Mouse (Mus musculus) G1E (cell line): ENCODE results near the gene Kdsr. TPM values are rescaled to one million over a fixed set of nuclear protein-coding genes. Genes with fewer than 3 reads are reported as not detected.

ENCODE experiments used
- ATAC-seq: 2 replicates; pipeline ENCODE4 v1.8.0; 2016; ENCODE audit warnings: mild to moderate bottlenecking; ENCODE audit not compliant: insufficient number of reproducible peaks, poor library complexity, low FRiP score, severe bottlenecking; ENCODE audit errors: extremely low read depth
- DNase-seq: peaks from one replicate; pipeline ENCODE4 v3.0.0; 2012; ENCODE audit warnings: low spot score
- H3K27me3 ChIP-seq: 2 replicates; pipeline ENCODE4 v1.6.1; 2012; ENCODE audit warnings: mild to moderate bottlenecking, low read length, inconsistent platforms; ENCODE audit not compliant: insufficient read depth
- H3K36me3 ChIP-seq: replicated peaks from 2 replicates; pipeline ENCODE3; 2012; ENCODE audit warnings: mild to moderate bottlenecking, inconsistent platforms
- H3K4me1 ChIP-seq: 2 replicates; pipeline ENCODE4 v1.6.1; 2012; ENCODE audit warnings: low read depth, low read length, inconsistent platforms, mixed read lengths; ENCODE audit not compliant: insufficient read depth
- H3K4me3 ChIP-seq: 2 replicates; pipeline ENCODE4 v1.5.1; 2012; ENCODE audit warnings: low read depth, mild to moderate bottlenecking, inconsistent platforms, low read length, moderate library complexity, mixed read lengths
- H3K9me3 ChIP-seq: replicated peaks from 2 replicates; pipeline ENCODE4 v1.6.1; 2012; ENCODE audit warnings: inconsistent platforms
- CTCF ChIP-seq: IDR thresholded peaks from 2 replicates; pipeline ENCODE4 v1.5.1; 2012; ENCODE audit warnings: low read depth, low read length, inconsistent platforms, mixed read lengths
- GATA1 ChIP-seq: IDR thresholded peaks from 2 replicates; pipeline ENCODE4 v1.6.1; 2012; ENCODE audit warnings: borderline replicate concordance, low read length, inconsistent platforms, mixed read lengths
- POLR2AphosphoS5 ChIP-seq: IDR thresholded peaks from 2 replicates; pipeline ENCODE4 v1.6.1; 2012; ENCODE audit warnings: low read depth, low read length, inconsistent platforms; ENCODE audit not compliant: insufficient replicate concordance
- polyA plus RNA-seq: library from polyadenylated mRNA; stranded (reverse); fragments of >175 nt; gene quantifications from 2 replicates; pipeline ENCODE4 v1.2.3, GENCODE M21; 2012
- total RNA-seq, 2 experiments: library from RNA; stranded (forward) in 1 of 2; stranded (reverse) in 1 of 2; fragments of 200-1000 nt in 1 of 2; fragments of >200 nt in 1 of 2; fragmentation: Nextera tagmentation in 1 of 2; gene quantifications; 2 replicates each; pipeline ENCODE4 v1.2.3; 2014 to 2017

Gene Kdsr
- total and polyA plus RNA-seq, 3 experiments: 9.3 to 63.9 (median 27.1) TPM

GRCm38 (mm10) chr1:106678060-106678478, 81.5 kb downstream of the Kdsr start:
- no peak for ATAC-seq
- H3K36me3 ChIP-seq: no peaks in the 10 kb centered on the region
- H3K4me1 ChIP-seq: no peaks in the 10 kb centered on the region

More at GRCm38 (mm10) chr1:106678060-106678478, 81.5 kb downstream of the Kdsr start:
- Histone ChIP-seq H3K9me3 (no peaks in the 10 kb centered on the region), H3K4me3 (no peak overlapping the region), H3K27me3 (peaks cover 8% of the 10 kb centered on the region)
- TF ChIP-seq GATA1 (no peak), POLR2AphosphoS5 (no peak), CTCF (no peak)
- DNase-seq: no peak

Other genes with a start within 250 kb of the Kdsr start
- 2.9 and 4.1 TPM in 2 replicates for gene Bcl2, start 45.5 kb downstream of the Kdsr start, total RNA-seq (2014; fragmentation: Nextera tagmentation)
- 4.2 and 4.9 TPM in 2 replicates for gene Bcl2, start 45.5 kb downstream of the Kdsr start, total RNA-seq (2017)
- gene Bcl2, start 45.5 kb downstream of the Kdsr start, polyA plus RNA-seq: 0.98 and 1.2 TPM in 2 replicates
- 174 and 200 TPM in 2 replicates for gene Vps4b, start 37.0 kb upstream of the Kdsr start, total RNA-seq (2014; fragmentation: Nextera tagmentation)
- gene Vps4b, start 37.0 kb upstream of the Kdsr start, total RNA-seq (2017): 159 and 219 TPM in 2 replicates
- gene Vps4b, start 37.0 kb upstream of the Kdsr start, polyA plus RNA-seq: 51.7 and 63.5 TPM in 2 replicates
- gene Serpinb5, start 101.4 kb upstream of the Kdsr start, total RNA-seq (2014; fragmentation: Nextera tagmentation): not detected in 2 replicates
- 0.06 and 0.16 TPM in 2 replicates for gene Serpinb5, start 101.4 kb upstream of the Kdsr start, total RNA-seq (2017)
- not detected in 2 replicates for gene Serpinb5, start 101.4 kb upstream of the Kdsr start, polyA plus RNA-seq
- gene Serpinb12, start 174.7 kb upstream of the Kdsr start, total RNA-seq (2014; fragmentation: Nextera tagmentation): not detected in 2 replicates
- 0.06 and 0.11 TPM in 2 replicates for gene Serpinb12, start 174.7 kb upstream of the Kdsr start, total RNA-seq (2017)
- gene Serpinb12, start 174.7 kb upstream of the Kdsr start, polyA plus RNA-seq: not detected in 2 replicates
- not detected in 2 replicates for gene Serpinb13, start 221.3 kb upstream of the Kdsr start, total RNA-seq (2014; fragmentation: Nextera tagmentation)
- gene Serpinb13, start 221.3 kb upstream of the Kdsr start, total RNA-seq (2017): not detected in 2 replicates
- not detected in 2 replicates for gene Serpinb13, start 221.3 kb upstream of the Kdsr start, polyA plus RNA-seq